Mouse (Mus musculus): ENCODE measurements around the gene Myom1.

GRCm38 (mm10) chr17:71014911-71015310, 12.5 kb downstream of the Myom1 start:
- TF ChIP-seq GATA1 (IDR thresholded peaks at IDR 0.05; ENCODE audit: low read length) (no peak), TAL1 (IDR thresholded peaks at IDR 0.05; ENCODE audit: low read length) (no peak)

All from erythroblast, embryonic 14.5 days (primary cell).